Mouse (Mus musculus): Measurements from ENCODE around the gene Gm21188. TPM values are rescaled to one million over a fixed set of nuclear protein-coding genes. Genes with fewer than 3 reads are reported as not detected.
"Not testable (repeated sequence)": the region's sequence is repeated elsewhere in the genome, so short reads cannot be mapped to it uniquely, and the experiment has no call there.

The Gm21188 gene
- polyA plus RNA-seq, 1 experiment, result 0.16 TPM

DNA sequence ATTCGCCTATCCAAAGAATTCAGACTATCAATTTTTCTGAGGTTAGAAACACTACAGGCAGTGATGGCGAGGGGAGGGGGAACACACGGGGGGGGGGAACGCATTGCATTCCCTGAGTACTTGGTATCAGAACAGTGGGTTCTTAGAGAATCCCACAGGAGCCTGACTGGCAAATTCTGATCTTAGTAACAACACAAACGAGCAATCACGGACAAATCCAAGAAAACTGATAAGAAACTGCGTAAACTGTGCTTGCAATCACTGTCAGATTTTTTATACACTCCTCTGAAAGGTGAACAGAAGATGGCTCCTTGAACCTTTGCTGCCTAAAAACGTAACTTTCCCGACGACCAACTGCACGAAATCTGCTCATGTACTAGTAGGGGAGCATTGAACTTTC is 24.6 kb downstream of the Gm21188 start:
- peak in 1 of 2 experiments; percentile 27 for DNase-seq (ENCODE audit: extremely low spot score in 1 of 2, low spot score in 1 of 2)

DNA sequence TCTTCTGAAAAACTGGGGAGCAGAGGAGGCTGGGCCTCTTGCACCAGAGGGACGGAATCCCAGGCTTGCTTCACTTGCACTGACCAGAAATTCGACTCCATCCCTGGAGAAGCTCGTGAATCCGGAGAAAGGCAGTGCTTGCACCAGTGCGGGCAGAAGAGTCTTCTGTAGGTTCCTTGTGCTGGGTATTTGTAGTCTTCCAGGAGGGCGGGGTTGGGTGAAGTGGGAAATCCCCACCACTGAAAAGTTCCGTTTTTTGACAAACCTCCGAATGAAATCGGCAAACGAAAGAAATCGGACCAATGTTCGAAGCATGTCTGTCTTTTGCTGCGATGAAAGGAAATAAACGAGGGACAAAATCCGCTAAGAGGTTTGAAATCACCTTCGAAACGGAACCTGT is 25.1 kb downstream of the Gm21188 start, which contains the start of gene Gm36079:
TSS of gene Gm36079 (minus strand) at position 101 of the 400 bp plus-strand sequence.
- not testable (repeated sequence) for DNase-seq (ENCODE audit: extremely low spot score in 1 of 2, low spot score in 1 of 2)

GRCm38 (mm10) chr13:120026373-120026772 is 25.6 kb downstream of the Gm21188 start:
- not testable (repeated sequence) for DNase-seq (ENCODE audit: extremely low spot score in 1 of 2, low spot score in 1 of 2)

DNA sequence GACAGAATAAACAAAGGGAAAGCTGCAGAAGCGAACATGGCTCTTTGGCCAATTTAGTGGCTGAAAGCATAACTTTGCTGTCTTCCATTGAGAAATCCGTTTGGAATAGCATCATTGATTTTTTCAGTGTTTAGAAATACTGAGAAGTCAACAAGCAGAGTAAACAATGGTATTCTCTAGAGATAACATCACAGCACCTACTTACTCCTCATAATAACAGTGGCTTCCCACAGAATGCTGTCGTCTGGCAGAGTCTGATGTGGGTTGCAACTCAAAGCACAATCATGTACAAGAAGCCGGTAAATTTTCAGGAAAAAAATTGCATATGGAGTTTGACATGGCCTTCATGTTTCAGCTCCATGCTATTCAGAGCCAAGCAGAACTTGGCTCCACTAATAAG is 26.4 kb downstream of the Gm21188 start:
- peak in 1 of 2 experiments; percentile 43 for DNase-seq (ENCODE audit: extremely low spot score in 1 of 2, low spot score in 1 of 2)

DNA sequence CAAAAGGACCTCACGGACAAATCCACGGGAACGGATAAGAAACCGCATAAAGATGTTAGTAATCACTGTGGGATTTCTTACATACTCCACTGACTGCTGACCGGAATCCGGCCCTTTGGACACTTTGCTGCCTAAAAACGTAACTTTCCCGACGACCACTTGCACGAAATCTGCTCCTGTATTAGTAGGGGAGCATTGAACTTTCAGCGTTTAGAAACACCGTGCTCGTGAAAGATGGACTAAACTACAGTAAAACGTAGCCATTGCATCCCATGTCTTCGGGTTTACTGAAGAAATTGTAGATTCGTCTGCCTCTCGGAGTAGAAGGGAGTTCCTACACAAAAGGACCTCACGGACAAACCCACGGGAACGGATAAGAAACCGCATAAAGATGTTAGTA is 27.0 kb downstream of the Gm21188 start:
- not testable (repeated sequence) for DNase-seq (ENCODE audit: extremely low spot score in 1 of 2, low spot score in 1 of 2)

DNA sequence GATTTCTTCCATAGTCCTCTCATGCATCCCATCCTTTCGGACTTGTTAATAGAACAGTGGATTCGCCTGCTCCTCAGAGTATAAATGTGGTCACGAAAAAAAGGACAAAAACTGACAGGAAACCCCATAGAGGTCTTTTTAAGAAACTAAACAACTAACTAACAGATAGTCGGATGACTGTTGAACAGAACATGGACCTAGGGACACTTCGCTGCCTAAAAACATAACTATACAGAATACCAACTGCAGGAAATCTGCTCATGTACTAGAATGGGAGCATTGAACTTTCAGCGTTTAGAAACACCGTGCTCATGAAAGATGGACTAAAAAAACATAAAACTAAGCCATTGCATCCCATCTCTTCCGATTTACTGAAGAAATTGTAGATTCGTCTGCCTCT is 27.4 kb downstream of the Gm21188 start:
- not testable (repeated sequence) for DNase-seq (ENCODE audit: extremely low spot score in 1 of 2, low spot score in 1 of 2)

- DNase-seq (ENCODE audit: extremely low spot score in 1 of 2, low spot score in 1 of 2), result not testable (repeated sequence)
Measured at GRCm38 (mm10) chr13:120021477-120021876, 30.5 kb downstream of the Gm21188 start.

- DNase-seq (ENCODE audit: extremely low spot score in 1 of 2, low spot score in 1 of 2), result not testable (repeated sequence)
Measured at GRCm38 (mm10) chr13:120015348-120016007, 36.5 kb downstream of the Gm21188 start.

DNA sequence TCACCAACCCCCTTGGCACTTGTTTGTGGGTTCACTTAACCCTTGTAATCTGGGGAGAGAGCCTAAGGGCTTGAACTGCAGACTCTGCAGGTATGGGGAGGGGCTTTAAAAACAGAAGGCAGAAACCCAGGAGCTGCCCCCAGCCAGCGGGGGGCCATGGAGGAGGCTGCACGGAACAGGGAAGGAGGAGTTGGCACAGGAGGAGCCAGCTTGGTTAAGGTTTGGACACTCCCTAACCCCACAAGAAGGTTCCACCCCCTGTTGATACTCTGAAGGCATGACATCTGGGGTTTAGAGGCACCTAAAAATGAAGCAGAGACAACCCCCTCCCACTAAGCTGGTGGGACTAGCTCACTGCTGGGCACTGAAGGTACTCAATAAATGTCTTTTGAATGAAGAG is 38.0 kb downstream of the Gm21188 start:
- not testable (repeated sequence) for DNase-seq (ENCODE audit: extremely low spot score in 1 of 2, low spot score in 1 of 2)

DNA sequence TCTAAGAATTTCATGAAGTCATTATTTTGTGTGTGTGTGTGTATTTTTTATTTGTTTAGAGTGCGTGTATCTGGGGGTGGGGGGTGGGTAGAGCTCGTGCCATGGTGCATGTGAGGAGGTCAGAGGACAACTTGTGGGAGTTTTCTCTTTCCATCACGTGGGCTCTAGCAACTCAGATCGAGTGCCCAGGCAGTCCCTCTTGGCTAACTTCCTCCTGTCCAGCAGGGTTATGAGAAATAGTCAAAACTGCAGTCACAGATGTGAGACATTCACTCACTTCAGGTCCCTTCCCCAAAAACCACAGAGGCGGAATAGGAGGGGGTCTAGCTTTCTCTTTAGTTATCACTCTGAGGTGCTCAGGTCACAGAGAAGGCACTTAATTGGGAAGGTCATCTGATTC is 38.5 kb downstream of the Gm21188 start:
- not testable (repeated sequence) for DNase-seq (ENCODE audit: extremely low spot score in 1 of 2, low spot score in 1 of 2)

GRCm38 (mm10) chr13:120010068-120010467 is 41.9 kb downstream of the Gm21188 start:
- DNase-seq (ENCODE audit: extremely low spot score in 1 of 2, low spot score in 1 of 2), result not testable (repeated sequence)

DNA sequence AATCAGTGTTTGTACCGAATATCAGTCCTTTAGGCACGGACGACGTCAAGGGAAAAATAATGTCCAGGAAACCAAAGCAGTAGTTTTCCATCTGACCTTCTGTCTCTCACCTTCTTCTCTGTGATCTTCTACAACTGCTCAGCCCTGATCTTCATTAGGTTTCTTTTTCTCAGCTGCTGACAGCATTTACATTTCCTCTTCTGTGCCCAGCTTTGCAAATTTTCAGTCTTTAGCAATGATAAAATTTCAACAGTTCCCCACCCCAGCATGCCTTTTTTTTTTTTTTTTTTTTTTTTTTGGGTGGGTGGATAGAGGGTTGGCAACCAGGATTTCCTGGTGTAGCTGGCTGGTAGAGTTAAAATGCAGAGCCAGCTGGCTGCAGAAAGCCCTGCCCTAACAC is 52.8 kb downstream of the Gm21188 start:
- DNase-seq (ENCODE audit: extremely low spot score in 1 of 2, low spot score in 1 of 2), result not testable (repeated sequence)

- DNase-seq (ENCODE audit: extremely low spot score in 1 of 2, low spot score in 1 of 2), result not testable (repeated sequence)
Measured at GRCm38 (mm10) chr13:119998442-119999086, 53.4 kb downstream of the Gm21188 start.

DNA sequence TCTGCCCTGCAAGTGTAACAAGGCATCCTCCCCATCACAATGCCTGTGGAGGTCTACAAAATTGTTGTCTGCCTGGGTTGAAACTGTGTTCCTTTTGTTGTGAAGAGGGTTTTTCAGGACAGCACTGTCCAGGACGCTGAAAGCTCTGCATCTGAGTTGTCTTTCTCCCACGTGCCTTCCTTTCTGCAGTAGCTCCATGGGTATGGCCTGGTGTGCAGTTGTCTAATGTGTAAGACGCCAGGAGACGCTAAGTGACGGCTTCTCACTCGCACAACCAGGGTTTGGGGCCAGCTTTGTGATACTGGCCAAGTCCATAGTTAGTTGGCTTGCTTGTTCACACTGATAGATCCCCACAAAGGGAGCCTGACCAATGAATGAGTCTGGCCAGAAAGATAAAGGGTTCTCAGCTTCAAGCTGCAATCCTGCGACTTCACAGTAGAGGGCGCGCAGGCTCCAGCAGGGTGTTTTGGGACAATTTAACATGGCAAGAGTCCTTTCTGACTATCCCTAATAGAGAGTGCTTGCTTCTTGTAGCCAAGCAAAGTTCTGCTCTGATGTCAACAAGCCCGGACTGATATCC is 60.0 kb downstream of the Gm21188 start:
- DNase-seq (ENCODE audit: extremely low spot score in 1 of 2, low spot score in 1 of 2), result not testable (repeated sequence)

DNA sequence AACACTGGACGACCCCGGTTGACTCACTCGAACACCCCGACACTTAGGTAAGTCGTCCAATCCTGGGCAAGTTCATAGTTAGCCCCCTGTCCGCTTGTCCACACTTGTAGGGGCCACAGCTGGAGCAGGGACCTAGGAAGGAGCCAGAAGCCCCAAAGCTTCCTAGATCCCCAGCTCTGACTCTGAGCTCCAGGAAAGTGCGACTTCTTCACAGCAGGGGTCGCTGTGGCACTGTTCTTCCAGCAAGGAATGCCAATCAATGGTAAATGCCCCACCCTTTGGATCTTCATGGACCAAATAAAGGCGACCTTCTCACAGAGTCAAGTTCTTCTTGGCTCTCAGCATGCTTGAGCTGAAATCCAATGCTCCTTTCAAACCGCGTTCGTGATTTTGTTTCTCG is 60.7 kb downstream of the Gm21188 start:
- not testable (repeated sequence) for DNase-seq (ENCODE audit: extremely low spot score in 1 of 2, low spot score in 1 of 2)

Other genes with a start within 250 kb of the Gm21188 start
- not detected in 2 replicates for gene AF067063, start 222.0 kb downstream of the Gm21188 start, polyA plus RNA-seq (2012; rRNA removed)
- not detected in 2 replicates for gene D13Ertd608e, start 216.2 kb downstream of the Gm21188 start, polyA plus RNA-seq (2012; rRNA removed)
- gene Tcstv1, start 157.4 kb downstream of the Gm21188 start, polyA plus RNA-seq (2012; rRNA removed), result not detected in 2 replicates
- not detected in 2 replicates for gene Gm21761, start 122.9 kb downstream of the Gm21188 start, polyA plus RNA-seq (2012; rRNA removed)
- not detected in 2 replicates for gene B020031M17Rik, start 101.4 kb downstream of the Gm21188 start, polyA plus RNA-seq (2012; rRNA removed)
- gene Gm36079, start 25.2 kb downstream of the Gm21188 start, polyA plus RNA-seq (2012; rRNA removed), result not detected in 2 replicates
- not detected in 2 replicates for gene Gm20767, start 88.1 kb upstream of the Gm21188 start, polyA plus RNA-seq (2012; rRNA removed)
- gene Gm21818, start 120.2 kb upstream of the Gm21188 start, polyA plus RNA-seq (2012; rRNA removed), result not detected in 2 replicates
- gene Gm21762, start 163.8 kb upstream of the Gm21188 start, polyA plus RNA-seq (2012; rRNA removed), result not detected in 2 replicates
- gene Gm21731, start 186.9 kb upstream of the Gm21188 start, polyA plus RNA-seq (2012; rRNA removed), result not detected in 2 replicates
- not detected in 2 replicates for gene AF067061, start 210.9 kb upstream of the Gm21188 start, polyA plus RNA-seq (2012; rRNA removed)
- gene BC147527, start 248.2 kb upstream of the Gm21188 start, polyA plus RNA-seq (2012; rRNA removed), result 0.15 and 0.20 TPM in 2 replicates

Data from frontal cortex, adult 2 months (tissue).